Mouse (Mus musculus) telencephalon, adult 2 months (tissue): ENCODE measurements at regions not wholly inside any gene's neighbourhood (a gene's known extent, or its start where the extent isn't known, plus 50 kb on each side); places are given as distances from the start of the nearest gene placed in this dataset.

Experiments used
- DNase-seq: peaks from one replicate; pipeline ENCODE4 v3.0.0-alpha.2; 2011; ENCODE audit warnings: low read depth, low spot score

GRCm38 (mm10) chr2:124718985-124719384 is 348.9 kb upstream of the Slc24a5 start:
- no peak for DNase-seq

- no peak for DNase-seq
These were observed 348.0 kb upstream of the Slc24a5 start for GRCm38 (mm10) chr2:124719820-124720478.

- no peak for DNase-seq
These were observed 347.1 kb upstream of the Slc24a5 start for GRCm38 (mm10) chr2:124720593-124721445.

GRCm38 (mm10) chr2:124724171-124724570 is 343.8 kb upstream of the Slc24a5 start:
- no peak for DNase-seq

GRCm38 (mm10) chr2:124724827-124725480 is 343.0 kb upstream of the Slc24a5 start:
- DNase-seq = no peak

- no peak for DNase-seq
These were observed 339.9 kb upstream of the Slc24a5 start for GRCm38 (mm10) chr2:124727979-124728378.

- no peak for DNase-seq
These were observed 335.3 kb upstream of the Slc24a5 start for GRCm38 (mm10) chr2:124732593-124732992.

- no peak for DNase-seq
These were observed 327.1 kb upstream of the Slc24a5 start for GRCm38 (mm10) chr2:124740848-124741247.

GRCm38 (mm10) chr2:124742964-124743363 is 325.0 kb upstream of the Slc24a5 start:
- no peak for DNase-seq

- no peak for DNase-seq
These were observed 322.9 kb upstream of the Slc24a5 start for GRCm38 (mm10) chr2:124745045-124745444.

- peak; percentile 52 for DNase-seq
These were observed 320.8 kb upstream of the Slc24a5 start for GRCm38 (mm10) chr2:124747119-124747518.

- DNase-seq = peak; percentile 42
These were observed 320.3 kb upstream of the Slc24a5 start for GRCm38 (mm10) chr2:124747627-124748026.

GRCm38 (mm10) chr2:124751832-124752231 is 316.1 kb upstream of the Slc24a5 start:
- DNase-seq = no peak

- no peak for DNase-seq
These were observed 314.2 kb upstream of the Slc24a5 start for GRCm38 (mm10) chr2:124753717-124754116.

GRCm38 (mm10) chr2:124755244-124755643 is 312.7 kb upstream of the Slc24a5 start:
- DNase-seq = no peak

- no peak for DNase-seq
These were observed 308.9 kb upstream of the Slc24a5 start for GRCm38 (mm10) chr2:124758992-124759391.

- DNase-seq = no peak
These were observed 304.3 kb upstream of the Slc24a5 start for GRCm38 (mm10) chr2:124763650-124764049.

- no peak for DNase-seq
These were observed 303.6 kb upstream of the Slc24a5 start for GRCm38 (mm10) chr2:124764186-124764910.

GRCm38 (mm10) chr2:124769267-124769967 is 298.5 kb upstream of the Slc24a5 start:
- DNase-seq = no peak

- no peak for DNase-seq
These were observed 297.9 kb upstream of the Slc24a5 start for GRCm38 (mm10) chr2:124770028-124770427.

- no peak for DNase-seq
These were observed 295.7 kb upstream of the Slc24a5 start for GRCm38 (mm10) chr2:124772055-124772708.
